Mouse (Mus musculus) hindbrain, postnatal 0 days (tissue): Measurements from ENCODE around the gene Gm10134. TPM values are rescaled to one million over a fixed set of nuclear protein-coding genes. Genes with fewer than 3 reads are reported as not detected.

ENCODE experiments used
- ATAC-seq: fragments of 200-750 bp; cut with Nextera tagmentation; 2 replicates; pipeline ENCODE4 v1.8.0; 2017; ENCODE audit warnings: mild to moderate bottlenecking, moderate TSS enrichment, moderate library complexity
- DNase-seq: peaks from one replicate; pipeline ENCODE4 v3.0.0-alpha.2; 2015; ENCODE audit warnings: low spot score
- H3K27ac ChIP-seq: fragments of 300-500 bp; sonication (generic); 2 replicates; pipeline ENCODE4 v1.5.1; 2014; ENCODE audit warnings: mild to moderate bottlenecking
- H3K27me3 ChIP-seq: fragments of 300-500 bp; sonication (generic); 2 replicates; pipeline ENCODE4 v1.6.1; 2014; ENCODE audit warnings: low read length, mixed read lengths; ENCODE audit not compliant: insufficient read depth
- H3K36me3 ChIP-seq: fragments of 300-500 bp; sonication (generic); 2 replicates; pipeline ENCODE4 v1.6.1; 2014; ENCODE audit warnings: low read length, mixed read lengths; ENCODE audit not compliant: insufficient read depth
- H3K4me1 ChIP-seq: fragments of 300-500 bp; sonication (generic); 2 replicates; pipeline ENCODE4 v1.6.1; 2014; ENCODE audit warnings: antibody characterized with exemption, low read length, mixed read lengths; ENCODE audit not compliant: insufficient read depth
- H3K4me2 ChIP-seq: fragments of 300-500 bp; sonication (generic); 2 replicates; pipeline ENCODE4 v1.6.1; 2014; ENCODE audit warnings: low read depth, mild to moderate bottlenecking, low read length, moderate library complexity, mixed read lengths
- H3K4me3 ChIP-seq: fragments of 300-500 bp; sonication (generic); 2 replicates; pipeline ENCODE4 v1.5.1; 2014; ENCODE audit warnings: low read length
- H3K9ac ChIP-seq: fragments of 300-500 bp; sonication (generic); replicated peaks from 2 replicates; pipeline ENCODE4 v1.6.1; 2014; ENCODE audit warnings: mild to moderate bottlenecking, low read length, moderate library complexity, mixed read lengths
- H3K9me3 ChIP-seq: fragments of 300-500 bp; sonication (generic); 2 replicates; pipeline ENCODE4 v1.6.1; 2016; ENCODE audit warnings: low read length, mixed read lengths
- CTCF ChIP-seq: IDR thresholded peaks from 2 replicates; pipeline ENCODE4 v1.5.1; 2016; ENCODE audit warnings: antibody characterized with exemption, control low read depth, low read depth
- WGBS: fragments of 180-500 bp; shearing (Covaris S2); extraction: QIAGEN DNeasy Blood & Tissue Kit; methylation state at CpG from one replicate; pipeline ENCODE4 v1.1.7; 2014; 5-methylcytosine and 5-hydroxymethylcytosine counted together
- polyA plus RNA-seq: library from polyadenylated mRNA; unstranded; fragments of >200 nt; fragmentation: Nextera tagmentation; extraction: Ambion mirVana; gene quantifications from 2 replicates; pipeline ENCODE4 v1.2.1, GENCODE M21; 2015
- total RNA-seq: library from RNA; depleted of rRNA; stranded (reverse); fragments of >200 nt; gene quantifications from 2 replicates; pipeline ENCODE4 v1.2.3, GENCODE M21; 2014

Gene Gm10134
- total and polyA plus RNA-seq, 2 experiments from 2014 or later: 4.8 TPM; not detected in 1

DNA sequence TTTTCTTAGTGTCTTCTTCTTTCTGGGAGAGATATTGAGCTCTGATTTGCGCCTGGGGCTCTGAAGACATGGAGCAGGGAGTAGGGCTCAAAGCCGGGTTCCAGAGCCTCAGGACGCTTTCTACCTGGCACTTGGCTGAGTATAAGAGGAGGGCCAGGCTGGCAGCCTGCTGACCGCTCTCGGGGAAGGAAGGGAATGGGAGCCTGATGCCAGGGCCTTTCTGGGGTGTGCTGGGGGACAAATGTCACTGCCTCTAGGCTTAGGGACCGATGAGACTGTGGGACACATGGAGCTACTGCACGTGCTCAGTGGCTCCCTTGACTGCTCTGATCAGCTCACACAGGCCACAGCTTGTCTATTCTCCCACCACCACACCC, 22.4 kb downstream of the Gm10134 start:
- Histone ChIP-seq H3K4me1 (peaks cover 47% of the 10 kb centered on the region), H3K27me3 (no peaks in the 10 kb centered on the region), H3K4me3 (no peak overlapping the region), H3K27ac (peak overlapping the region; percentile 22; the same call in 1 of the 2 replicates), H3K4me2 (no peak overlapping the region), H3K9ac (no peak overlapping the region), H3K9me3 (no peaks in the 10 kb centered on the region), H3K36me3 (no peaks in the 10 kb centered on the region)
- TF ChIP-seq CTCF: no peak
- DNase-seq: no peak
- 82% methylated on average over 7 of the region's 7 CpGs for WGBS
- ATAC-seq: no peak

DNA sequence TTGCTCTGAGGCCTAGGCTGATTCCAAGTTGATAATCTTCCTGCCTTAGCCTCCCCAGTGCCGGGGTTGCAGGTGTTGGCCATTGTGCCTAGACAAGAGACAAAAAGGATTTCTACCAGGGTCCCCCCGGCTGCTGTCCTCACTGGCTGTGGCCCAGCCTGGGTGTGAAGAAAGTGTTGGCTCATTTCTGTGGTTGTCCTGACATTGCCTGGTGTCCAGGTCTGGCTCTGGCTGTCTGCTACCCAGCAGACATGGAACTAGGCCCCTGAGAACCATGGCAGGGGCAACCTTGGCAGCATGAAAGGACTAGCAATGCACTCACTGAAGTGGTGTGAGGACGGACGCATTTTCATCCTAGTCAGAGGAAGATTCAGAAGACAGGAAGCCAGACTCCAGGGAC, 24.0 kb downstream of the Gm10134 start:
- Histone ChIP-seq H3K9me3 (no peaks in the 10 kb centered on the region), H3K27me3 (no peaks in the 10 kb centered on the region), H3K9ac (no peak overlapping the region), H3K36me3 (no peaks in the 10 kb centered on the region), H3K4me1 (peaks cover 57% of the 10 kb centered on the region), H3K4me2 (no peak overlapping the region), H3K4me3 (no peak overlapping the region), H3K27ac (peak overlapping the region; percentile 41; the same call in 1 of the 2 replicates)
- whole genome bisulfite sequencing: 48% methylated on average over 4 of the region's 4 CpGs
- TF ChIP-seq CTCF: no peak
- ATAC-seq (no peak), DNase-seq (no peak)

DNA sequence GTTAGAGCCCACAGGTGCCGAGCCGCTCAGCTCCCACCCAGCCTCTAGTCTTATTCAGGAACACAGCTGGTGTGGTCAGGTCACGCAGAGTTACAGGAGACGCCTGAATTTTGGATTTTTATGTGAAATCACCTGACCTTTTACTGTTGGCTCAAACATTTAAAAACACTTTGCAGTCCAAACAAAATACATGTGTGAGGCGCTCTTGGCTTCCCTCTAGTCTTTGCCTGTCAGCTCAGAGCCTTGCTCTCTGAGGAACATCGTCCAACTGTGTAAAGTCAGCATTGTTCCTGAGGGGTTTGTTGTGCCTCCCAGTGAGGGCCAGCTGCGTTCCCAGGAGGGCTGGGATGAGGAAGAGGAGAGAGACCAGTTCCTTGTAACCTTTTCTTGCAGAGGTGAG, 24.4 kb downstream of the Gm10134 start:
- Histone ChIP-seq H3K4me1 (peaks cover 58% of the 10 kb centered on the region), H3K27ac (peak overlapping the region; percentile 41; the same call in 1 of the 2 replicates), H3K9me3 (no peaks in the 10 kb centered on the region), H3K27me3 (no peaks in the 10 kb centered on the region), H3K9ac (no peak overlapping the region), H3K4me2 (no peak overlapping the region), H3K4me3 (no peak overlapping the region), H3K36me3 (no peaks in the 10 kb centered on the region)
- WGBS: 51% methylated on average over 7 of the region's 7 CpGs
- DNase-seq (no peak), ATAC-seq (no peak)
- no peak for TF ChIP-seq CTCF

DNA sequence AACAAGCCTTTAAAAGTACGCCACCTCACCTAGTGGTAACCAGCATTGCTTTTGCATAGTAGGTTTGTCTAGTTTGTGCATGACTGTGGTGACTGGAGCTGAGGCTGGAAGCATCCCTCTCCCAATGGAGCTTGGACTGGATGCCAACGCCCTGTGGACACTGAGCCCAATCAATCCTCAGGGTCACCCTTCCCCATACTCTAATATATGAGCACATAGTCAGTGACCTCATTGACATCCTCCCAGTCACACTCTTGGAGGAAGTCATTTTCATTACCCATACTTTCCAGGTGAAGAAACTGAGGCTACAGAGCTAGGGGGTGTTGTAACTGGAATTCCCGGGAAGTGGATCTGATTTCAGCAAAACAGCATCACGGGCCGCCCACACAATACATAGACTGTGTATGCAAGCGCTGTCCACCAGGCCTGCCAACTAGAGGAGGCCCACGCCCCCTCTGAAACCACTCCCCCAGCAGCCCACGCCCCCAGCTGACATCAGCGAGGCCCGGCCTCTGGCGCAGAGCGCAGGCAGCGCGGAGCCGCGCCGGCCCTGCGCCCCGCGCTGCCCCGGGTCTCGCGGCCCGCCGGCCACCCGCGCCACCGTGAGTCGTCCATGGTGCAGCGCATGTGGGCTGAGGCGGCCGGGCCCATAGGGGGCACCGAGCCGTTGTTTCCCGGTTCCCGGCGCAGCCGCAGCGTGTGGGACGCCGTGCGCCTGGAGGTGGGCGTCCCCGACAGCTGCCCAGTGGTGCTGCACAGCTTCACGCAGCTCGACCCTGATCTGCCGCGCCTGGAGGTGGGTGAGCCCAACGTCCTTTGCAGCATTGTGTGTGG, 27.3 kb downstream of the Gm10134 start:
- Histone ChIP-seq H3K9me3 (no peaks in the 10 kb centered on the region), H3K4me1 (peaks cover 61% of the 10 kb centered on the region), H3K4me3 (peak overlapping the region; percentile 61), H3K4me2 (peak overlapping the region; percentile 72), H3K27me3 (no peaks in the 10 kb centered on the region), H3K9ac (peak overlapping the region; percentile 77), H3K27ac (peak overlapping the region; percentile 91), H3K36me3 (no peaks in the 10 kb centered on the region)
- peak; percentile 37; the same call in 1 of the 2 replicates for TF ChIP-seq CTCF
- ATAC-seq: peak; percentile 93
- DNase-seq: peak; percentile 95
- WGBS: 4% methylated on average over 48 of the region's 49 CpGs

DNA sequence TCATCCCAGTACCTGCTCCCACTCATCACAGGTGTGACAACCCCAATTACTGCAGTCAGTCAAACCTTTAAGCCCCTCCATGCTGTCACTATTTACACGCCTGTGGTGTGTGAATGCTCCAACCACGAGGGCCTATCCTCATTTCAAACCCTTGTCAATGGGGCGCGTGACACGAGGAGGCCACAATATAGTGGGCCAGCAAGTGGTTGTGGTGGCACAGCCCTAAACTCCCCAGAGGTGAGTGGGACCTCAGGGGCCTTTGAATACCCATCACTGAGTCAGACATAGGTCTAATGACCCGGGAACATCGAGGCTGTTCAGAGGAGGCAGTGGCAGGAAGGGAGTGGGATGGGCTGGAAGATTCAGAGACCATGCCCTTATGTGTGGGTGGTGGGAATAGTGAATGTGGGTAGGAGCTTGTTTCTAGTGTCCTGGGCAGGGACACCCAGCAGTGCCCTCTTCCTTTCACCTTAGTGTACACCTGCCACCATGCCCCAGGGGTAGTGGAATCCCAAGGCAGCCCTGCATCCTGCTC, 28.1 kb downstream of the Gm10134 start:
- Histone ChIP-seq H3K27me3 (no peaks in the 10 kb centered on the region), H3K36me3 (no peaks in the 10 kb centered on the region), H3K27ac (peak overlapping the region; percentile 91), H3K4me3 (peak overlapping the region; percentile 61), H3K4me1 (peaks cover 62% of the 10 kb centered on the region), H3K9me3 (no peaks in the 10 kb centered on the region), H3K9ac (peak overlapping the region; percentile 77), H3K4me2 (peak overlapping the region; percentile 72)
- no peak for TF ChIP-seq CTCF
- DNase-seq (no peak), ATAC-seq (0 out of 2 replicates have a peak, but pooled peaks have one; percentile 1)
- WGBS: 33% methylated on average over 7 of the region's 7 CpGs

DNA sequence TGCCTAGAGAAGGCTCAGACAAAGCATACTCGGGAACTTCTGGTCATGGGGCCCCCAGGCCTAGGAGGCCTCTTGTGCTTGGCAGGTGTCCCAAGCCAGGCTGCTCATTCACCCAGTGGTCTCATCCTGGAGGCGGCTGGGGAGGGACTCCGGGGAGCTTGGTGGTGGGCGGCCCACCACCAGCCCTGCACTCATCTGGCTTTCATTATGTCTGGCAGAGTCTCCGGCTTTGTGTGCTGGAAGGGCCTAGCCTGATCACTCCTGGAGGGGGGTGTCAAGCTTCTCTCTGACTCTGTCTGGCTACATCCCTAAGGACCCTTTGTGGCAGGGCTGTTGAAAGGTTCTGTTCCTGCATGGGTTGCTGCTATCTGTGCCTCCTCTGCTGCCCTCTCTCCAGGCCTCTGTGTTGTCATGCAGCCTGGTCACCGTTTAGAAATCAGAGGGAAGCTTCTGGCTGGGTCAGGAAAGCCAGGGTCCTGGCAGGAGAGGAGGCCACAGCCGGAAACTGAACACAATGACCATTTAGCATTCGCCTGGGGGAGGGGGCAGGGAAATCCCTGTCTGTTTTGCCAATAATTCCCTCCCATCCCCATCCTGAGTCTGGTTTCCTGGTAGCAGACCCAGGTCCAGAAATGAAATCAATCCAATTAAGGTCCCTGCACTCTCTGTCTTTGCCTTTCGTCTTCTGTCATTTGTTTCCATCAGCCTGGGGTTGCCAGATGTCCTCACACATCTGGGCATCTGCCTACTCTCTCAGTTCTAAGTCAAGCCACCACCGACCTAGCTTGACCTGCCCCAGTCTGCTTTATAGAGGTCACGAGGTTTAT, 28.8 kb downstream of the Gm10134 start:
- DNase-seq (peak; percentile 61), ATAC-seq (peak; percentile 21; the same call in 1 of the 2 replicates)
- no peaks in the 10 kb centered on the region for H3K9me3 ChIP-seq
- peak overlapping the region; percentile 91 for H3K27ac ChIP-seq
- H3K36me3 ChIP-seq: no peaks in the 10 kb centered on the region
- peak overlapping the region; percentile 72 for H3K4me2 ChIP-seq
- peak overlapping the region; percentile 77 for H3K9ac ChIP-seq
- 15% methylated on average over 11 of the region's 11 CpGs for WGBS
- no peak for TF ChIP-seq CTCF
- no peaks in the 10 kb centered on the region for H3K27me3 ChIP-seq
- peak overlapping the region; percentile 61 for H3K4me3 ChIP-seq
- peaks cover 66% of the 10 kb centered on the region for H3K4me1 ChIP-seq
